Comparison of ENCODE assay signal across 9 mouse cellular contexts in genomic region chr7:15980246-15980645, GRCm38 (mm10). TPM values are rescaled to one million over a fixed set of nuclear protein-coding genes. Genes with fewer than 3 reads are reported as not detected.
DNase-seq lines count a peak whose midpoint lies in the region; TF ChIP-seq lines count a peak whose summit lies in the region.
"Had no signal": no experiment of that assay in that cellular context is flagged by ENCODE, and none has a peak within 500 bp of the region (broad histone marks: within the 10 kb centered on the region; RNA-seq: fewer than 3 reads in every experiment).

No protein-coding gene starts in this region.

- no peak overlapping the region for H3K4me3 ChIP-seq in gastrocnemius, adult 2 months
- H3K4me3 ChIP-seq: limb, embryonic 13.5 days had no signal

- peak overlapping the region; percentile 40; the same call in 1 of the 2 replicates for H3K27ac ChIP-seq in gastrocnemius, adult 2 months
- H3K27ac ChIP-seq: limb, embryonic 13.5 days had no signal

- intact Hi-C loops in gastrocnemius, adult 2 months (cut with DNase I), result loop anchor here (5.0 kb wide), 1 partner anchor 37 kb away; no protein-coding TSS in a partner anchor
- intact Hi-C loops in heart, postnatal 25 days (cut with DNase I), result loop anchor here (5.0 kb wide), 1 partner anchor 37 kb away; no protein-coding TSS in a partner anchor
- intact Hi-C loops in gastrocnemius, postnatal 14 days (cut with DNase I; ENCODE audit: low total_unique reads), result no loop called here

- no peak for TF ChIP-seq CTCF in gastrocnemius, adult 2 months (IDR thresholded peaks at IDR 0.05)

- DNase-seq in gastrocnemius, adult 2 months, result no peak
- no peak for DNase-seq in gastrocnemius, postnatal 10 days
- DNase-seq in adrenal gland, postnatal 10 days, result peak; percentile 48
- DNase-seq in heart, postnatal 25 days (ENCODE audit: low spot score), result peak; percentile 54
- DNase-seq in lung, adult 18-20 months, result peak; percentile 82 to 85
- no peak for DNase-seq in thymus, postnatal 14 days
- no peak for DNase-seq in urinary bladder, adult 2 months (ENCODE audit: low spot score)
- DNase-seq in gastrocnemius, postnatal 14 days, result no peak

RNA-seq across cellular contexts. Expression of gene Ehd2, which starts 12.9 kb away (rescaled TPM):
- 10 to 100 TPM; 31.4 to 38.7 TPM for total RNA-seq in gastrocnemius, adult 2 months (2021)
- total RNA-seq in gastrocnemius, postnatal 10 days (2021), result 100 to 1,000 TPM; 110 to 126 TPM
- 100 to 1,000 TPM; 140 to 156 TPM for total RNA-seq in adrenal gland, postnatal 10 days (2021)
- total RNA-seq in heart, postnatal 25 days (2021), result 100 to 1,000 TPM; 112 to 129 TPM
- 75.8 and 96.6 TPM in 2 replicates for polyA plus RNA-seq in urinary bladder, adult 2 months (2012; rRNA removed)
- 100 to 1,000 TPM in 1 of 2 experiments, 10 to 100 TPM in 1; 91.3 to 101 TPM for total RNA-seq in gastrocnemius, postnatal 14 days (2021)

RNA-seq across cellular contexts. Expression of gene Nop53, which starts 34.4 kb away (rescaled TPM):
- total RNA-seq in gastrocnemius, adult 2 months (2021), result 10 to 100 TPM; 85.7 to 97.4 TPM
- 100 to 1,000 TPM; 135 to 141 TPM for total RNA-seq in gastrocnemius, postnatal 10 days (2021)
- total RNA-seq in adrenal gland, postnatal 10 days (2021), result 100 to 1,000 TPM; 198 to 201 TPM
- 100 to 1,000 TPM; 123 to 127 TPM for total RNA-seq in heart, postnatal 25 days (2021)
- 161 and 200 TPM in 2 replicates for polyA plus RNA-seq in urinary bladder, adult 2 months (2012; rRNA removed)
- 100 to 1,000 TPM; 121 to 127 TPM for total RNA-seq in gastrocnemius, postnatal 14 days (2021)

RNA-seq across cellular contexts. Expression of gene Selenow, which starts 58.0 kb away (rescaled TPM):
- 1,000 to 10,000 TPM; 1,391 to 1,893 TPM for total RNA-seq in gastrocnemius, adult 2 months (2021)
- total RNA-seq in gastrocnemius, postnatal 10 days (2021), result 100 to 1,000 TPM; 672 to 685 TPM
- total RNA-seq in adrenal gland, postnatal 10 days (2021), result 100 to 1,000 TPM; 187 to 228 TPM
- total RNA-seq in heart, postnatal 25 days (2021), result 100 to 1,000 TPM; 148 to 155 TPM
- polyA plus RNA-seq in urinary bladder, adult 2 months (2012; rRNA removed), result 482 and 493 TPM in 2 replicates
- 100 to 1,000 TPM; 759 to 773 TPM for total RNA-seq in gastrocnemius, postnatal 14 days (2021)

Comparison
In these comparisons a context has a peak if more than half of its experiments do, and no peak if none do; other contexts are left out.
1. DNase-seq: peak in adrenal gland, postnatal 10 days (single experiment), heart, postnatal 25 days (single experiment) and lung, adult 18-20 months (2 of 2); none in gastrocnemius, adult 2 months (single experiment), gastrocnemius, postnatal 10 days (single experiment), thymus, postnatal 14 days (single experiment), urinary bladder, adult 2 months (single experiment) and gastrocnemius, postnatal 14 days (single experiment).